Mouse (Mus musculus) leukemia stem cell, adult 10-12 weeks (primary cell): Measurements from ENCODE around the gene Olfr912. TPM values are rescaled to one million over a fixed set of nuclear protein-coding genes. Genes with fewer than 3 reads are reported as not detected.

Experiments
- polyA plus RNA-seq: library from polyadenylated mRNA; stranded (reverse); fragments of >175 nt; gene quantifications from 2 replicates; pipeline ENCODE4 v1.2.3, GENCODE M21; 2012; ENCODE audit warnings: low replicate concordance

Olfr912 gene
- not detected in 2 replicates for polyA plus RNA-seq

DNA sequence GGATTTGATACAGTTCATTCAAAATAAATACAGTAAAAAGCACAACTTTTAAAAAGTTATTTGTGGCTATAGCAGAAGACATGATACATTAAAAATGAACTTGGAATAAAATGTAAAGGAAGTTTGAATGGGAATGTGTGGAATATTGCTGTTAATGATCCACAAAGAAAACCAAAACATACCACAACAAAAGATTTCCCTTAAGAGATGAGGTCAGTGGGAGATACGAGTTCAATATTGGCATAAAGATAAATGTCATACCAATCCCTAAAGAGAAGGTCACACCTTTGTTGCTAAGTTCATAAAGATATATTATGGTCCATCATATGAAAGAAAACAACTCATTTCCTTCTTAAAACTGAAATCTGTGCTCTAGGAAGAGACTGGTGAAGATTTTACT lies at the start of gene Olfr912:
Olfr912 (plus strand) TSS at position 301 of the 400 bp plus-strand sequence.

DNA sequence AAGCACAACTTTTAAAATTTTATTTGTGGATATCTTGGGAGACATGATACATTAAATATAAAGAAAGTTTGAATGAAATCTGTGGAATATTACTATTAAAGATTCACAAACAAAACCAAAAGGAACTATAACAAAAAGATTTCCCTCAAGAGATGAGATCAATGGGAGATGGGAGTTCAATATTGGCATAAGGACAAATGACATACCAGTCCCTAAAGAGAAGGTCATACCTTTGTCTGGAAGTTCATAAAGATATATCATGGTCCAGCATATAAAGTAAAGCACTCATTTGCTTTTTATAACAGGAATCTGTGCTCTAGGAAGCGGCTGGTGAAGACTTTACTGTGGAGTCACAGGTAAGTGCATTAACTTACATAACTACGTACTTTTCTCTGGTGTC lies 42.4 kb upstream of the Olfr912 start, which contains the start of gene Olfr910:
Olfr910 (plus strand) TSS at position 301 of the 400 bp plus-strand sequence.

DNA sequence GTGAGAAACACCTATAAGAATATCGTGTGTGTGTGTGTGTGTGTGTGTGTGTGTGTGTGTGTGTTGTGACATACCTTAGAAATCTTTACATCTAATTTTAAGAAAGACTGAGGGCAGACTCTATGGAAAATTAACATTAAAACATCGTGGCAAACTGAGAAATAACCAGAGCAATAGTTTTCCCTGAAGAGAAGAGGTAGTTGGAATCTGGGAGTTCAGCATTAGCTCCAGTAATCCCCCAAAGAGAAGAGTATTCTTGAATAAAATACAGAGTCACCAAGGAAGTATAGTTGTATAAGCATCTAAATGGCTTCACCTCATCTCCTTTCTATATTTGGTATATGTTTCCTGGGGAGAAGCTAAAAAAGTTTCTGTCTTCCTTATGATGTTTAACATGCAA lies 12.5 kb downstream of the Olfr912 start, which contains the start of gene Olfr913:
Olfr913 (plus strand) TSS at position 301 of the 400 bp plus-strand sequence.

DNA sequence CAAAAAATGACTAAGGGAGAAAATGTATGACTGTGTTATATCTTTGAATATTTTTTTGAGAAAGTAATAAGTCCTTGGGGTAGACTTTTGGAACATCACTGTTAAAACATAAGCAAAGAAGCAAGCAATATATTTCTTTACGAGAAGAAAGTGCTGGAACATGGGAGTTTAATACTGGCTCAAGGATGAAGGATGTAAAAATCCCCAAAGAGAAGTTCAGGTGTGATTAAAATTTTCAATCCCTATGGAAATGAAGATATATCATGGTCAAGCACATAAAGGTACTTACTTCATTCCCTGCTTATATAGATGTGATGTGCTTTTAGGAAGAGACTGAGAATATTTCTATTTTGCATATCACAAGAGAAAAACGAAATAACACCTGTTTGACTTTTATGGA lies 24.8 kb downstream of the Olfr912 start, which contains the start of gene Olfr914:
Olfr914 (plus strand) TSS at position 301 of the 400 bp plus-strand sequence.

Other genes with a start within 250 kb of the Olfr912 start
- not detected in 2 replicates for gene Olfr898, start 231.8 kb upstream of the Olfr912 start, polyA plus RNA-seq
- gene Olfr250, start 213.3 kb upstream of the Olfr912 start, polyA plus RNA-seq, result not detected in 2 replicates
- gene Olfr251, start 203.1 kb upstream of the Olfr912 start, polyA plus RNA-seq, result not detected in 2 replicates
- gene Olfr147, start 178.5 kb upstream of the Olfr912 start, polyA plus RNA-seq, result not detected in 2 replicates
- not detected in 2 replicates for gene Olfr901, start 150.7 kb upstream of the Olfr912 start, polyA plus RNA-seq
- gene Olfr902, start 132.5 kb upstream of the Olfr912 start, polyA plus RNA-seq, result not detected in 2 replicates
- gene Olfr904, start 117.0 kb upstream of the Olfr912 start, polyA plus RNA-seq, result not detected in 2 replicates
- gene Olfr905, start 109.1 kb upstream of the Olfr912 start, polyA plus RNA-seq, result not detected in 2 replicates
- gene Olfr906, start 93.1 kb upstream of the Olfr912 start, polyA plus RNA-seq, result not detected in 2 replicates
- gene Olfr907, start 84.4 kb upstream of the Olfr912 start, polyA plus RNA-seq, result not detected in 2 replicates
- not detected in 2 replicates for gene Olfr911-ps1, start 58.6 kb upstream of the Olfr912 start, polyA plus RNA-seq
- gene Olfr910, start 42.3 kb upstream of the Olfr912 start, polyA plus RNA-seq, result 0.08 TPM in 1 of 2 replicates, not detected in the other
- not detected in 2 replicates for gene Olfr913, start 12.6 kb downstream of the Olfr912 start, polyA plus RNA-seq
- not detected in 2 replicates for gene Olfr914, start 24.9 kb downstream of the Olfr912 start, polyA plus RNA-seq
- gene Olfr916, start 79.7 kb downstream of the Olfr912 start, polyA plus RNA-seq, result not detected in 2 replicates
- not detected in 2 replicates for gene Olfr917, start 85.7 kb downstream of the Olfr912 start, polyA plus RNA-seq
- gene Olfr918, start 94.4 kb downstream of the Olfr912 start, polyA plus RNA-seq, result not detected in 2 replicates
- not detected in 2 replicates for gene Olfr919, start 123.5 kb downstream of the Olfr912 start, polyA plus RNA-seq
- 0.60 and 2.9 TPM in 2 replicates for gene Vwa5a, start 138.1 kb downstream of the Olfr912 start, polyA plus RNA-seq
- not detected in 2 replicates for gene Olfr920, start 172.1 kb downstream of the Olfr912 start, polyA plus RNA-seq
- gene Olfr921, start 192.9 kb downstream of the Olfr912 start, polyA plus RNA-seq, result not detected in 2 replicates
- 0.05 TPM in 1 of 2 replicates, not detected in the other for gene Olfr922, start 234.4 kb downstream of the Olfr912 start, polyA plus RNA-seq
- gene Olfr923, start 246.4 kb downstream of the Olfr912 start, polyA plus RNA-seq, result not detected in 2 replicates